Mouse (Mus musculus) olfactory bulb, adult 2 months (tissue): ENCODE data around the gene Laptm4a. TPM values are rescaled to one million over a fixed set of nuclear protein-coding genes. Genes with fewer than 3 reads are reported as not detected.
A peak's percentile ranks its signal among the peaks of the same experiment; 100 is the strongest.

Source experiments
- H3K27ac ChIP-seq: fragments of 200-500 bp; 2 replicates; pipeline ENCODE4 v1.5.1; 2012; ENCODE audit warnings: low read depth, low read length; ENCODE audit not compliant: insufficient read depth
- H3K4me1 ChIP-seq: fragments of 200-500 bp; 2 replicates; pipeline ENCODE4 v1.6.1; 2012; ENCODE audit warnings: low read length; ENCODE audit not compliant: control insufficient read depth, insufficient read depth
- H3K4me3 ChIP-seq: fragments of 200-500 bp; 2 replicates; pipeline ENCODE4 v1.5.1; 2012; ENCODE audit warnings: mild to moderate bottlenecking, low read depth, low read length, moderate library complexity; ENCODE audit not compliant: insufficient read depth
- CTCF ChIP-seq: fragments of 200-500 bp; IDR thresholded peaks from 2 replicates; pipeline ENCODE4 v1.5.1; 2012; ENCODE audit warnings: low read depth, mild to moderate bottlenecking, low read length, moderate library complexity; ENCODE audit not compliant: insufficient read depth
- POLR2A ChIP-seq: fragments of 200-500 bp; IDR thresholded peaks from 2 replicates; pipeline ENCODE4 v1.6.1; 2012; ENCODE audit warnings: mild to moderate bottlenecking, low read depth, low read length, moderate library complexity; ENCODE audit not compliant: insufficient read depth
- WGBS: fragments of 180-500 bp; shearing (Covaris S2); methylation state at CpG from one replicate; pipeline ENCODE4 v1.1.7; 2018; 5-methylcytosine and 5-hydroxymethylcytosine counted together
- polyA plus RNA-seq: library from polyadenylated mRNA; stranded (reverse); fragments of >200 nt; gene quantifications from 2 replicates; pipeline ENCODE4 v1.2.4, GENCODE M21; 2012; ENCODE audit warnings: low replicate concordance; ENCODE audit not compliant: missing spikeins, insufficient read depth, insufficient read length

The Laptm4a gene
- polyA plus RNA-seq, 1 experiment: not detected

DNA sequence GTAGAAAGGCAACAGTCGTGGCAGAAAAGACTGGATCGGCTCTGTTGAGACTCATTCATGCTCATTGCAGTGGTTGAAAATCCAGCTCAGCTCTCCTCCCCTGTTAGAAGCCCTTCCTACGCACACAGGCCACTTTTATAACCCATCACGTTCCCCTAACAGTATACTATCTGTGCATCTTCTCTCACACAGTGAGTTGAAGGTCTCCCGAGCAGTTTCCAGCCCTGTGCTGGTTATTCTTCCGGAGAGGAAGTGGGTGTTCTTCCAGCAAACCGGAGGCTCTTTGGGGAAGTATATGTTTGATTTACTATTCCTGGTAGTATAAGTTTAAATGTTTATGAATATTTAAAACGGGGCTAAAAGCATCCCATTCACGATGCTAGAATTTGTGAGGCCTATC, 25.7 kb downstream of the Laptm4a start:
- TF ChIP-seq POLR2A (no peak), CTCF (no peak)
- Histone ChIP-seq H3K4me3 (no peak overlapping the region), H3K27ac (no peak overlapping the region), H3K4me1 (peaks cover 9% of the 10 kb centered on the region)
- 62% methylated on average over 9 of the region's 9 CpGs for WGBS

DNA sequence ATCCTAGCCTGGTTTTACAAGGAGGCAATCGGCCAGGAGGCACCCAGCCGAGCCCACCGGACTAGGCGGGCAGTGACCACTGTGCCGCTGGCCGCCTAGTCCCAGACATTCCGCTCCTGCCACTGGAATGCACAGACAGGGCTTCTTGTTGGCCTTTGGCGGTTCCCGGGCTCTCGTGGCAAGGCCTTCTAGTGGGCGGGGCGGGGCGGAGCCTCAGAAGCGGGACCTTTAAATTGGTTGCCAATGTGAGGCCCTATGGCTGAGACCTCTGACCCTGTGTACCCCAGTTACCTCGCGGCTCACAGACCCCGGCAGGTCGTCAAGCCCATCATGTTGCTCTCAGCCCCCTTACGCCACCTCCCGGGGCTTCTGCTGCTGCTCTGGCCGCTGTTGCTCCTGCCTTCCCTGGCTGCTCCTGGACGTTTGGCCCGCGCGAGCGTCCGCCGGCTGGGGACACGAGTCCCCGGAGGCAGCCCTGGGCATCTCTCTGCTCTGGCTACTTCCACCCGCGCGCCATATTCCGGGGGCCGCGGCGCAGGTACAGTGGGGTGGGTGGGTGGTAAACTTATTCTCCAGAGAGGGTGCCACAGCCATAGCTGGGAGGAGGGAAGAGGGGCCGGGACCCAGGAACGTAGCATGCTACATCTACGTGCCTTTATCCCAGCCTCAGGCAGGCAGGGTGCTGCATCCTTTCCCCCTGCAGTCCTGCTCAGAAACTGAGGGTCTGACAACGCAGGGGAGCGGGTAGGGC, 26.4 kb downstream of the Laptm4a start, which contains the start of gene Matn3:
TSS of gene Matn3 (plus strand) at position 216 of the 751 bp plus-strand sequence.
- peak within 1 kb of the TSS; percentile 31 for H3K4me3 ChIP-seq
- peaks cover 9% of the 10 kb centered on the region for H3K4me1 ChIP-seq
- H3K27ac ChIP-seq: no peak within 1 kb of the TSS
- WGBS: 4% methylated on average over 42 of the region's 42 CpGs
- TF ChIP-seq CTCF (no peak), POLR2A (no peak)

DNA sequence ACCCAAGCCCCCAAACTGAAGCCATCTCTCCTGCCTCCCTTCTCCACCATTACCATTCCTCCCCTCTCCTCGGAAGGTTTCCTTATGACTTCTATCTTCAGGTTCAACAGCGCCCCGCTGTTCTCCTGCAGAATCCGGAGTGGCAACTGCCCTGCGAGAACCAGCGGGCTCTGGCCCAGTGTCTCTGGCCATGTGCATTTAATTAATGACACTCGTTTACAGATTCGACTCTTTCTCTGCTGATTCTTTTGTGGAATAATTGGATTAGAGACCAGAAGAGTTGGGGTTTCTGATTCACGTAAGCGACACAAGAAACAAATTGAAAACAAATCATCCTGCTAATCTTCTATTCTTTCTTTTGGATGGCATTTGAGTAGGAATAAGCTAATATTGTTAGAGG, 31.7 kb downstream of the Laptm4a start:
- H3K4me1 ChIP-seq: peaks cover 7% of the 10 kb centered on the region
- no peak overlapping the region for H3K4me3 ChIP-seq
- TF ChIP-seq POLR2A (no peak), CTCF (no peak)
- no peak overlapping the region for H3K27ac ChIP-seq
- WGBS: 63% methylated on average over 10 of the region's 10 CpGs

DNA sequence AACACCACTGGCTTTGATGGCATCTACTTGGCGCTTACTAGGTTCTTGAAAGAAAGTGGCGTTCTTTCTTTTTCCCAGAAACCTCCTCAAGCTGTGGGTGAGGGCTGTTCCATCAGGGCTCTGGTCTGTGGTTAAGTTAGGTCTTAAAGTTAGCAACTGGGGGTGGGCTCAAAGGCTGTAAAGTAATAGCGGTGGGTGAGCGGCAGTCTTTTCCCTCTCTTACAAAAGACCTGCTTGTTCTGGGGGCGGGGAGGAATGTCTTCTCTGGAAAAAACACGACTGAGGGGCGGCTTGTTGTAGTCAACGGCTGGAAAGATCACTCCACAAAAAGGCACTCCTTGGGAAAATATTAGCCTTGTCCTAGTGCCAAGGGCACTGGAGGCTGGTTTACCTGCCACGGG, 32.7 kb downstream of the Laptm4a start:
- Histone ChIP-seq H3K4me3 (no peak overlapping the region), H3K27ac (no peak overlapping the region), H3K4me1 (peaks cover 5% of the 10 kb centered on the region; the same call in 1 of the 2 replicates)
- TF ChIP-seq POLR2A (no peak), CTCF (no peak)
- 41% methylated on average over 9 of the region's 9 CpGs for WGBS

DNA sequence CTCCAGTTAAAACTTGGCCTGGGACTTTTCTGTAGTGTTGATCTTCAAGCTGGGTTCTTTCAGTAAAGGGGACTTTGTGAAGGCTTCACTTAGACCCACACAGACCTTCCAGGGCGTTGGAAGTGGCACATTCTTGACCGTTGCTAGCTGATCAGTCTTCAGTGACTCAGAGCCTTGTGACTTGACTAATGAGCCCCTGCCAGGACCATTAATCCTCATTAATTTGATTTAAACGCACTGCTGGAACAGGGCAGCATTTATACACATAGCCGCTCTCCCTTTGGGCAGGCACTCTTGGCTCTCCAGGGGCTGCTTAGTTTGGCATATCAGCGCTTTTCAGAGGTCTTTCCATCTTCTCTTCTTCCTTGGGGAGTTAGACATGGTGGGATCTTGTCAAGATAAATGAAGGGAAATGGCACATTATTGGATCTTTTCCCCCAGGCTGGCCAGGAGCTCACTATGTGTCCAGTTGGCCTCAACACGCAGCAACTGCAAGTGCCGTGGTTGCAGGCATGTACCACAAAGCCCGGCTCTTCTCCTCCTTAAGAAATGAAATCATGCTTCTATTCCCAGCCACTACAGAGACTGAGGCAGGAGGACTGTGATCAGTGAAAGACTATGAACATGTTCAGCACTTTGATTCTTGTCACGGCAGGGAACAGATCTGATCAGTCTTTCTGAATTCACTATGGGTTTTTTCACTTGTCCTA, 40.3 kb downstream of the Laptm4a start:
- peaks cover 3% of the 10 kb centered on the region; the same call in 1 of the 2 replicates for H3K4me1 ChIP-seq
- no peak overlapping the region for H3K4me3 ChIP-seq
- no peak overlapping the region for H3K27ac ChIP-seq
- WGBS: 56% methylated on average over 9 of the region's 9 CpGs
- TF ChIP-seq POLR2A (no peak), CTCF (no peak)

DNA sequence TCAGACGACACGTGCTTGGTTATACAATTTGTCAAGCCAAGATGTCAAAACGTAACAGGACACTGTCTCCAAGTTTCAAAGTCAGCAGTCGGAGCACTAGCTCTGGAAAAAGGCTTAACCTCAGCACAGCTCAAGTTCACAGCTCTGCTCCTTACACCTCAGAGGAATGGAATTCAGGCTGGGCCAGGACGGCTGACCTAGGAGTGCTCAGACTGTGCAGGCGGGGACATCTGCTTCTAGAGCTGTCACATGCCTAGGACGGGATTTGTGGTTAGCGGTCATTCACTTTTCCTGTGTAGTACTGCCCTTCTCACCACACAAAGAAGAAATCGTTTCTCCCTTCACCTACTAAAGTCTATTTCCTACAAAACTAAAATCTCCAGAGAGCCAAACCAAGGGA, 48.4 kb downstream of the Laptm4a start:
- 49% methylated on average over 9 of the region's 9 CpGs for WGBS
- Histone ChIP-seq H3K27ac (no peak overlapping the region), H3K4me1 (no peaks in the 10 kb centered on the region), H3K4me3 (no peak overlapping the region)
- TF ChIP-seq CTCF: no peak
- no peak for TF ChIP-seq POLR2A

DNA sequence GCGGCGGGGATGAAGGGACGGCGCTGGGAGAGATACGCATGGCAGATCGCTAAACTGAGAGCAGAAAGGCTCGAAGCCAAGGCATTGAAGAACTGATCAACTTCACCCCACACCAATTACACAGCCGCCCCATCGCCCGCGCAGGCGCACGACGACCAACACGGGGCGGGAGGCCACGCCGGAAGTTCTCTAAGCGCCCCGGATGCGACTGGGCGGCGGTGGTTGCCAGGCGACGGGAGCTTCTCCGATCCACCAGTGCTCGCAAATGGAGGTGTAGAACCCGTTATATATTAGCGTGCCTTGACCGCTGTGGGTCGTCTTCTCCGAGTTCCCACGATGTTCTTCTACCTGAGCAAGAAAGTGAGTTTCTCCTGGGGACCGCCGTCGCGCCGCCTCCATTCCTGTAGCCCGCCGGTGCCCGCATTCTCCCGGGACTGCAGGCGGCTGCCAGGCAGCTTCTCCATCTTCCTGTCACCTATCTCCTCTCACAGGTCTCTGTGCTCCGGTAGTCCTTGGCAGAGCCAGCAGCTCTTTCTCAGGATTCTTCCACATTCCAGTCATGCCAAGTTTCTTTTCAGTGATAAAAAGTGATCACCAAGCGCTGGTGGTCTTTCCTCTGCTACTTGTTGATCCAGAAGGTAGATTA, 52.5 kb downstream of the Laptm4a start, which contains the start of gene Wdr35:
TSS of gene Wdr35 (plus strand) at position 73 of the 646 bp plus-strand sequence.
- Histone ChIP-seq H3K27ac (peak within 1 kb of the TSS; percentile 12; the same call in 1 of the 2 replicates), H3K4me1 (no peaks in the 10 kb centered on the region), H3K4me3 (peak within 1 kb of the TSS; percentile 72)
- TF ChIP-seq POLR2A: peak; percentile 84
- TF ChIP-seq CTCF: no peak
- under 1% methylated on average over 45 of the region's 45 CpGs for WGBS

DNA sequence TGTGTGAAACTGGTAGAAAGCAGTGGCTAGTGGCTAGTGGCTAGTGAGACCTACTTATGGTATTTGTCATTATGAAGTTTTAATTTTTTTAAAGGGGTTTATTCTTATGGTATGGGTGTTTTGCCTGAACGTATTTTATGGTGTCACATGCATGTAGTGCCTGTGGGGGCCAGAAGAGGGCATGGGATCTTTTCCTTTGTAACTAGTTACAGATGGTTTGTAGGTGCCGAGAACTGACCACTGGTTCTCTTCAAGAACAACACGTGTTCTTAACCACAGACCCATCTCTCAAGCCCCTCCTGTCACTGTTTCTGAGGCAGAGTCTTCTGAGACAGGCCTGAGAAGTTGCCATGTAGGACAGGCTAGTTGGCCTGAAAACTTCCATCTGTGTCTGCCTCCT, 53.6 kb downstream of the Laptm4a start:
- TF ChIP-seq CTCF (no peak), POLR2A (no peak)
- WGBS: 86% methylated on average over 3 of the region's 3 CpGs
- Histone ChIP-seq H3K4me1 (no peaks in the 10 kb centered on the region), H3K27ac (no peak overlapping the region), H3K4me3 (no peak overlapping the region)

Other genes starting within 250 kb of the Laptm4a start
- gene Pum2, start 247.5 kb upstream of the Laptm4a start, polyA plus RNA-seq: 147 and 218 TPM in 2 replicates
- gene Sdc1, start 150.3 kb upstream of the Laptm4a start, polyA plus RNA-seq: not detected in 2 replicates
- not detected in 2 replicates for gene Matn3, start 26.3 kb downstream of the Laptm4a start, polyA plus RNA-seq
- not detected in 2 replicates for gene Wdr35, start 52.2 kb downstream of the Laptm4a start, polyA plus RNA-seq
- not detected in 2 replicates for gene Ttc32, start 108.3 kb downstream of the Laptm4a start, polyA plus RNA-seq